Mouse (Mus musculus) heart, postnatal 25 days (tissue): ENCODE data around the gene Pparg. TPM values are rescaled to one million over a fixed set of nuclear protein-coding genes. Genes with fewer than 3 reads are reported as not detected.
A peak's percentile ranks its signal among the peaks of the same experiment; 100 is the strongest.

ENCODE experiments used
- DNase-seq: peaks from one replicate; pipeline ENCODE4 v3.0.0; 2022; ENCODE audit warnings: low spot score
- intact Hi-C: fragments of 180-260 bp; cut with DNase I; formaldehyde crosslinking; loops from one replicate; pipeline ENCODE4 v1.15.1; 2025
- total RNA-seq, 2 experiments: library from RNA; stranded (reverse); gene quantifications; 2 replicates each; pipeline ENCODE4 v1.2.3; 2021

Pparg gene
- total RNA-seq, 2 experiments from 2014 or later, result 10.9 to 11.1 TPM

DNA sequence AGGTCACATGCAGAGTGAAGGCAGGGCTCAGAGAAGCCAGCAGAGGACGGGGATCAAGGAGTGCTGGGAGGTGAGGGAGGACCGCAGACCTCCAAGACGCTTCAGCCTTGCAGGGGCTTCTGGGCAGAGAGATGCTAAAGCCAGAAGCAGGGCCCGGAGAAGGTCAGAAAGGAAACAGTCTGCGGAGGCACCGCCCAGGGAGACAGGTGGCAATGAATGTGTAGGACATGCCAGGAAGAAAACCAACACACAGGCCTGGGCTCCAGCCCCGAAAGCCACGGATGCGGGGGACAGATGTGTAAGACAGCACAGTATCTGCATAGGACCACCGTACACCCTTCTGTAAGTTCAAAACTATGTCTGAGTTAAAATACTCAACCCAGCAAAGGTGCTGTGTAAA, 139.5 kb downstream of the Pparg start:
- intact Hi-C loops, result no loop called here
- DNase-seq, result no peak

DNA sequence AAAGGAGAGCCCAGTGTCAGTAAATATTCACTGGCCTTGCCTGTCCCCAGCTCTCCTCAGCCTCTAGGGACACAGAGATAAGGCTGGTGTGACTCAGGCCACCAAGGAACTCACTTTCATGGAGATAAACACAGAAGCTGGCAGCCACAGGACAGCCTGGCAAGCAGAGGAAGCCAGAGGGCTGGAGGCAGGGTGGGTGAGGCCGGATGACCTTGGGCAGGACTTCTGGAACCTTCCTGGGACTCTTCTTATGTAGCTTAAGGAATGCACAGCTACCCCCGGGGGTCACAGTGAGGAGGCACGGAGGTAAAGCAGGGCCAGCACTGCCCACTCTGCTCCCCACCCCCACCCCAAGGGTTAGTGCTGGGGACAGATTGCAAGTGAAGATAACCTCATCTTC, 140.4 kb downstream of the Pparg start:
- intact Hi-C loops, result no loop called here
- no peak for DNase-seq

DNA sequence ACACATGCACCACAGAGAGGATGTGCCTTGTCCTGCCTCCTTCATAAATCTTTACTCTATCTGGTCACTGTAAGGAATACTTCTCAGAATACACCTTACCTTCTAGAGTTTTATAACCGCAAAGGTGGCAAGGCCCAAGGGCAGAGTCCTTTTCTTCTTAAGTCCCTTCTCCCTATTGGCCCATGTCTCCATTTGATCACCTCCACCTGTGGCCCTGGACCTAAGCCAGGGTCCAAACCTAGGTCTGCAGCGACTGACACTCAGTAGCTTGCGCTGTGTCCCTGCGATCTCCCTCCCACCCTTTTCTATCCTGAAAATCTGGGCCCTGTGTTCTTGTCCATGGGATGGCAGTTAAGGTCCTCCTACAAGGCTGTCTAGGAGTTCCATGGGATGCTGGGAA, 142.3 kb downstream of the Pparg start:
- intact Hi-C loops, result no loop called here
- DNase-seq, result no peak

DNA sequence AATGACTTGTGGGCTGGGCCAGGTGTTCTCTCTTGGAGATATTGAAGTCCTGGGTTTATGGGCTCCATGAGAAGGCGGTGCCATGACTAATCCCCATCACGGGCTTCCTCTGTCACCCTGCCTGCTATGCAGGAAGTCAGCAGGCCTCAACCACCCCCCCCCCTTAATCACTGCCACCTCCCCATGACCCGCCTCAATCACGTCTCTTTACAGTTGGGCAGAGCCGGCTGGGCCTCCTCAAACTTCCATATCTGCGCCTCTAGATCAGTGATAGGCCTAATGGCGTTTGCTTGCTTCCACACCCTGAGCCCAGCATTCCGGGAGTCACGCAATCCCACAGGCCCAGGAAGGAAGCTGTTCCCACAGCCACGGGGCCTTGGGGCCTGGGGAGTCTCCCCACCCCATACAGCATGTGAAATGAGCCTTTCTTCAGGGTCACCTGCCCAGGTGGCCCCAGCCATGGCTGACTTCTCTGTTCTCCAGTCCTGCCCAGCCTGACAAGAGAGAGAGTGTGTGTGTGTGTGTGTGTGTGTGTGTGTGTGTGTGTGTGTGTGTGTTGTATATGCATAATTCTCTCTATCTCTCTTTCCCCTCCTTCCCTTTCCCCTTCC, 142.9 kb downstream of the Pparg start:
- intact Hi-C loops, result no loop called here

DNA sequence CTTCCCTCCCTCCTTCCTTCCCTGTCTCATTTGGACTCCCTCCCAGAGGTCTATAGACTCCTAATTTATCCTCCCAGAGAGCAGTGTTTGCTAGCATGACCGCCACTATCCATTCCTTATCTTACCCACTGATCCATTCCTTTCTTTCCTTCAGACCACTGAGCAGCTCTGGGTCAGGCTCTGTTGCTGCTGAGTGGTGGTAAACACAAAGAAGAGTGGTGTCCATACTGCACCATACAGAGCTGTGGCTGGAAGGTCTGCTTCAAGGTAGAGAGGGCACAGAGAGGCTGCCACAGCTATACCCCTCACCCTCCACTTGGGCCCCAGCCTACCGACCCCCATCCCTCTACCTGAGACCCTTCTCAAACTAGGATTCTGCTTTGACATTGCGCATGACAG, 143.4 kb downstream of the Pparg start:
- no peak for DNase-seq
- intact Hi-C loops, result no loop called here

More for the DNA sequence above, 142.9 kb downstream of the Pparg start:
- no peak for DNase-seq

DNA sequence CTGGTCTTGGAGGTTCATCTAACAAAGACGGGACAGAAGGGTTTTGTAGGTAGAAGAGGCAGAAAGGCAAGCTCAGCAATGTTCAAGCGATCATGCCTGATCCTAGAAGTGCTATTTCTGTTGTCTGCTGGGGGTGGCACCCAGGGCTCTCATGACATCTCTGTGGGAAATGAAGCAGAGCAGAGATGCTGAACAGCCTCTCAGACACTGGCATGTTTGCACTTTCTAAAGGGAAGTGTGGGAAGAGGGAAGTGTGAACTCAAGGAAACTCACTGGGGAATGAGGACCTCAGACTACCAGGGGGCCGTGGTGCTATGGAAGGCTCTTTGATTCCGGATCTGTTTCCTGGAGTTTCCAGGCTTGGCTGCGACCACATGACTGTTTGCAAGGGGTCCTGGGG, 144.2 kb downstream of the Pparg start:
- intact Hi-C loops, result no loop called here
- DNase-seq, result no peak

DNA sequence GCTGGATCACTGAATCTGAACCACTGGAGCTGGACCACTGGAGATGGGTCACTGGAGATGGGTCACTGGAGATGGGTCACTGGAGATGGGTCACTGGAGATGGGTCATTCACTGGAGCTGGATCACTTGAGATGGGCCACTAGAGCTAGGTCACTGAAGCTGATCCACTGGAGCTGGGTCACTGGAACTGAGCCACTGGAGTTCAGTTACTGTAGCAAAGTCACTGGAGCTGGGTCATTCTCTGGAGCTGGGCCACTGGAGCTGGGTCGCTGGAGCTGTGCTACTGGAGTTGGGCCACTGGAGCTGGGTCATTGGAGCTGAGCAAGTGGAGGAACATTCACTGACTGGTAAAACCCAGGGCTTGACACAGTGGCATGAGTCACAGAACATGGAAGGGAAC, 145.7 kb downstream of the Pparg start:
- intact Hi-C loops, result no loop called here
- DNase-seq, result no peak

DNA sequence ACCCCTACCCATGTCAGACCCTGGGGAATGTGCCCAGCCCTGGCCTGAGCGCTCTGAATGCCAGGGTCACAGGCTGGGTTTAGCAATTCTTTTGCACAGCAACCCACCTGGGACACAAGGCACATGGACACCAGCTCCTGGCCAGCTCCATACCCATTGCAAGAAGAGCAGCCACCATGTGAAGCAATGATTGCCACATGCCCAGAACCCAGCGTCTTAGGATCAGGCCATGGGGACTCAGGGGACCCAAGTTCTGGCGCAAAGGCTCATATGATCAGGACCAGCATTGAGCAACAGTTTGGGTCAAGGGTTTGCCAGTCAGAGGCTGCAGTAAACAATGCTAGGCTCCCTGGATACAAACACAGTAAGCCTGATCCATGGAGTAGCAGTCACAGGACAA, 150.7 kb downstream of the Pparg start:
- no peak for DNase-seq
- intact Hi-C loops, result no loop called here

DNA sequence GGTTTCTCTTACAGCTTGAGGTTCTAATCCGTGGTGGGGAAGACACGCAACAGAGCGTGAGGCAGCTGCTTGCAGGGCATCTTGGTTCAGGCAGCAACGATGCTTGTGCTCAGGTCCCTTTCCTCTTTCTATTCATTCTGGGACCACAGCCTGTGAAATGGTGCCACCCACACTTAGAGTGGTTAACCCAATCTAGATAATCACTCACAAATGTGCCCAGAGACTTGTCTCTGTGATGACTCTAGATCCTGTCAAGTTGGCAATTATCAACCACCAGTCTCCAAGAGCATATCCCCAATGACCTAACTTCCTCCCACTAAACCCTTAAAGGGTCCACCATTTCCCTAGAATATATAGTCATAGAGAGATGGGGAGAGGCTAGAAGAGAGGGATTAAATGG, 152.5 kb downstream of the Pparg start:
- intact Hi-C loops, result no loop called here
- DNase-seq, result no peak

DNA sequence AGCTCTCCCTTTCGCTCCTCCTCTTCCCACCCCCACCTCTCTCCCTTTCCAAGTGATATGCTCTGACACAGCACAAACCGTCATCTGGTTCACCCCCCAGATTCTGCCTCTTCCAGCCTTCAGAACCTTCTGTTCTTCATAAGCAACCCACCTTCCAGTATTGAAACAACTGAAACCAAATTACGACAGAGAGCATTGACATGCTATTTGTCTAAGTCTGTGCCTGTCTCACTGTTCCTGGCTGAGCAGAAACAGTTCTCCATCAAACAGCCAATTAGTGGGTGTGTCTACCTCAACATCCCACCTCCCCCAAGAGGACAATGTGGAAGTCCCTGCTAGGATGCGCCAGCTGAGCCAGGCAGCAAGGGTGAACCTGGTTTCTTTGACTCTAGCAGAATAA, 157.2 kb downstream of the Pparg start:
- no peak for DNase-seq
- intact Hi-C loops, result no loop called here

DNA sequence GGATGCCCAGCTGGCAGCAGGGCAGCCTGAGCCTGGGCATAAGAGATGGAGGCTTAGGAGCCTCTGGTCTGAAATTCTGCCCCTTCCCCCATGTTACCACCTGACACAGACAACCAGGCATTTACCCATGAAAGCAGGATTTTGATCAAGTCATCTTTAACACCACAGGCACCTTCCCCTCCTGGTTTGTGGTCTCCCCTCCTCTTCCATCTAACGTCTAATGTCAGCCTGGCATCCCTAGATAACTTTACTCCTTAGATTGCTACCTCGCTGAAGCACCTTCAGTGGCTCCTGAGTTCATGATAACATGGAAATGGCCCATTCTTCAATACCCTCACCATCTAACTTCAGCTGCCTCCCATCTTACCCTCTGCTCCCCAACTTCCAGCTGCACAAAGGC, 157.6 kb downstream of the Pparg start:
- intact Hi-C loops, result no loop called here
- no peak for DNase-seq

DNA sequence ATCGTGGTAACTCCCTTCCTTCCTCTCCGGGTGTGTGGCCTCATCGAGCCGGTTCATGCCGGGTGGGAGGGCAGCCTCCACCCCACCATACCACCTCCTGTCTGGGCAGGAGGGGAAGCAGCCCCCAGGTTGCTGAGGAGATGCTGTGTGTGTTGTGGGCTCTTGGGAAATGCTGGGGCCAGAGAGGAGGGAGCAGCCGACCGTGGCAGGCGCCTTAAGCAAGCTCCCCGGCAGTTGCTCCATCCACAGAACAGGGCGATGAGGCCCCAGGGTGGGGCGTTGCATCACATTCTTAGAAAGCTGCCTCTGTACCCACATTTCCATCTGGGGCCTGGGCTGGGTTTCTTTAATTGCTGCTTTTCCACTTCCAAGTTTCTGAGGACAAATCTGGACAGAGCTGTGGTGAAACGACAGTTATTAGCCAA, 158.5 kb downstream of the Pparg start:
- intact Hi-C loops, result no loop called here
- DNase-seq, result peak; percentile 23

DNA sequence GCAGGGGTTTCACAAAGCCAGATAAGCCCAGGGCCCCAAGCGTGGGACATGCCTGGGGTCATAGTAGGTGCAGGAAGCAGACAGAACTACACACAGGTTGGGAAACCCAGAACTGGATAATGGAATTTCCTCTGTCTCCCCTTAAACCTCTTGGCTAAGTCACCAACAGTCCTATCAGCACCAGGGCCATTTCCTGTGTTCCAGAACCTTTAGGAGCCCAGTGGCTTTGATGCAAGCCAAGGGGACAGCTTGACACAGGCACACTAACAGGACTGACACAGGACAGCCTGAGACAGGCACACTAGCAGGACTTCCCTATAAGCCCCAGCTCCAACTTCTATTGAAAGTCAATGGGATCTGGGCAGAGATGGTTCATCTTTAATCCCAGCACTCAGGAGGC, 161.2 kb downstream of the Pparg start:
- intact Hi-C loops, result no loop called here
- no peak for DNase-seq

DNA sequence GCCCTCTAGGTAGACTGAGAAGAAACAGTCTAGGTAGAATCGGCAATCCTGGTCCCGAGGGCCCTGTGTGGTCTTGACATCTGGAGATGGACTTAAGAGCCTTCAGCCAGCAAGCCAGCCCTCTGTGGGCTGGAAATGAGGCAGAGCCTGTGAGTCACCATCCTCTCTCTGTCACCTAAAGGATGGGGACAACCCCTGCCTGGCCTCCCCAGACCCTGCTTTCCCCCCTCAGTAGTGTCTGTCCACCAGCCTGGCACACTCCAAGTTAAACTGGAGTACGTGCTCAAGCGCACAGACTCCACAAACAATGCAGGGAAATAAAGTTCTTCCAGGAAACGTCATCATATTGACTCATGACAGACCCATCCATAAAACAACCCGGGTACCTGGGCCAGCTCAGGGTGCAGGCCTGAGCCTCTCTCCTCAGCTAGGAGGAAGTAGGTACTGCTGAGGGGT, 162.0 kb downstream of the Pparg start:
- no peak for DNase-seq
- intact Hi-C loops, result no loop called here

DNA sequence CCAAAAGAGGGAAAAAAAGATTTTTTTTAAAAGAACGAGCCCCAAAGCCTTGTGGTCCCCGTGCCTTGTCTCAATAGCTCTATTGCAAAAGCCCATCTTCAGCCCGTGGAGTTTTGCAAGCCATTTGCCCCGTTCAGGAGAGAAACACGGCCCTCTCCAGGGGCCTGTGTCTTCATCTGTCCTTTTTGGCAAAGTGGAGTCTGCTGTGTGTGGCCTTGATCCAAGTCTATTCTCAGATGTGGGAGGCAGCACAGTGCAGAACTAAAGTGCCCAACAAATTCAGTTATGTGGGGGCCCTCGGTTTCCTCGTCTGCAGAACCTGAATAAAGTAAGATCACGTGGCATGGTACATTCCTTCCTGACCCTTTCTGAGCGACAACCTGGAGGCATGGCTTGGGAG, 162.4 kb downstream of the Pparg start:
- peak; percentile 31 for DNase-seq
- intact Hi-C loops, result no loop called here

DNA sequence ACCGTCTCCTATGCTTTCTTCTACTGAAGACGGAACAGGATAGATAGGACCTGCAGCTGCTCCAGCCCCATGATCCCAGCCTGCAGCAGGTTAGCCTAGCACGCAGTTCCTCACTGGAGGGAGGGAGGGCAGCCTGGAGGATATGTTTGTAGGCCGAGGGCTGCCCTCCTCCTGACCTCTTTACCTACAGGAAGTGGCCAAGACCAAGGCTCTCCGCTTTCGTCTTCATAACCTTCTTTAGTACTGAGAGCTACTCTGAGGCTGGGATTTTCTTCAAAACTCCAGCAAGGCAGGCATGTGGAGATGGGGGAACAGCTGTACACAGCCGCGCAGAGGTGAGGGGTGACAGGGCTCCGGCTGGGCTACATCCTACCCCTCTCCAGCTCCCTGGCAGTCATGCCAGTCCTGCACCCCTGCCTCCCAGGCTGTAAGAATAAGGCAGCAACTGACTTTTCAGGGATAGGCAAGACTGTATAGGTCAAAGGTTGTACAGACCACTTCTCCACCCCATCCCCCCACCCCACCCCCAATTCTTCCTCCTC, 163.8 kb downstream of the Pparg start:
- intact Hi-C loops, result no loop called here

DNA sequence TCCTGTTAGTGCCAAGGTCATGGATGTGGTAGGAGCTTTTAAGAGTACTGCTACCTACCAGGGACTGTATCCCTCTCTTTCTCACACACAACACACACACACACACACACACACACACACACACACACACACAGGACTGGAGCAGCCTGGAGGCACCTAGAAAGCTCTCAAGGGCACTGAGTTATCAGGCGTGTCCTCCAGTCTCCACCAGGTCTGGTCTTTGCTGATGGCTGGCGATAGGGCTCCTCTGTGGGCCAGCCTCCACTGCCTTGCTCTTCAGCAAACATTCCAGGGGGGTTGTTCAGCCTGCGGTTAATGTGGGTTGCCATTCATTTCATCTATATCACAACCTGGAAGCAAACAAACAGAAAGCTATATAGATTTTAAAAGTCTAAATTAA, 166.7 kb downstream of the Pparg start:
- no peak for DNase-seq
- intact Hi-C loops, result loop anchor here (5.0 kb wide), 1 partner anchor 90 kb away; no protein-coding TSS in a partner anchor

More for the DNA sequence above, 163.8 kb downstream of the Pparg start:
- no peak for DNase-seq

DNA sequence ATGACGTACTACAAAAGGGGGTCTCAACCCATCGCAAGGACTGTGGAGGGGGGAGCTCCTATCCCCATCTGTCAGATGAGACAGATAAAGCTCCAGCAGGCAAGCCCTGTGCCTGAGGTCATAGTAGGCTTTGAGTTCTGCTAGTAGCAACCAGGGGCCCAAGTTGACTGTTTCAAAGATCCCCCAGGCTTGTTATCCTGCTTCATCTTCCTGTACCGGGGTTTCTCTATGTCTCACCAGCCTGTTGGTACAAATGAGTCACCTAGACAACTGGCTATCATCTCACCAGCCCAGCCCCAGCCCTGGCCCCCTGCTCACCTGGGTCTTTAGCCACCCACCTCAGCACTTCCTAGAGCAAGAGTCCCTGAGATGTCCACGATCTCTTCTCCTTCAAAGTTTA, 167.6 kb downstream of the Pparg start:
- no peak for DNase-seq
- intact Hi-C loops, result loop anchor here (5.0 kb wide), 1 partner anchor 91 kb away; no protein-coding TSS in a partner anchor

DNA sequence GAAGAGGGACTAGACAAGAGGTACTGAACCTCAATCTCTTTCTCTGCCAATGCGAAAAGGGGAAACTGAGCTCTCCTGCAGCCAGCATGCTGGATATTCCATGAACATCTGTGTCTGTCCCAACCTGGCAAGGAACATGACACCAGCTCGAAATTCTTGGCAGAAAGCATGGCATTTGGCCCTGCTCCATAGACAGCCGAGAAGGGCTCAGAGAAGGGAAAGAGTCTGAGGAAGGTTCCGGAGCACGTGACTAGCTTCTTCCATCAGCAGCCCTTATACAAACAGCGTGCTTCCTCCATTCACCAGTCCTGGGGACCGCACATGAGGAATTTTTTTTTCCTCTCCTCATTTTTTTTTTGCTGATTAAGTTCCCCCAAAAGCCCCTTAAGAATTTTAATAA, 173.9 kb downstream of the Pparg start:
- intact Hi-C loops, result loop anchor here (5.0 kb wide), 1 partner anchor 172 kb away; the partner anchor contains the start of gene Pparg
- DNase-seq, result no peak

DNA sequence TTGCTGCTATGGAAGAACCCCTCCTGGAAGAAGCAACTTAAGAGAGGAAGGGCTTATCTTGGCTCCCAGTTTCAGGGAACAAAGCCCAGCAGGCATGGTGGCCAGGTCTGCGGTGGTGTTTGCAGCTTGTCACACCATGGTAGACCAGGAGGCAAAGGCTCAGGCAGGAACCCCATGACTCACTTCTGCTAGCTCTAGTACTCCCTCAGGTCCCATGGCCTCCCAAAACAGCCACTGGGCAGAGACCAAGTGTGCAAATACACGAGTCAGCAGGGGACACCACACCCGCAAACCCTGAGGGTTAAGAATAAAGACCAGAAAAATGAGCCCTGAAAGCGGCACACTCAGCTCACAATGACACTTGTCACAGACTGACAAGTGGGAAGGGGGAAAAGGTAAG, 175.4 kb downstream of the Pparg start:
- no peak for DNase-seq
- intact Hi-C loops, result loop anchor here (5.0 kb wide), 1 partner anchor 174 kb away; the partner anchor contains the start of gene Pparg

DNA sequence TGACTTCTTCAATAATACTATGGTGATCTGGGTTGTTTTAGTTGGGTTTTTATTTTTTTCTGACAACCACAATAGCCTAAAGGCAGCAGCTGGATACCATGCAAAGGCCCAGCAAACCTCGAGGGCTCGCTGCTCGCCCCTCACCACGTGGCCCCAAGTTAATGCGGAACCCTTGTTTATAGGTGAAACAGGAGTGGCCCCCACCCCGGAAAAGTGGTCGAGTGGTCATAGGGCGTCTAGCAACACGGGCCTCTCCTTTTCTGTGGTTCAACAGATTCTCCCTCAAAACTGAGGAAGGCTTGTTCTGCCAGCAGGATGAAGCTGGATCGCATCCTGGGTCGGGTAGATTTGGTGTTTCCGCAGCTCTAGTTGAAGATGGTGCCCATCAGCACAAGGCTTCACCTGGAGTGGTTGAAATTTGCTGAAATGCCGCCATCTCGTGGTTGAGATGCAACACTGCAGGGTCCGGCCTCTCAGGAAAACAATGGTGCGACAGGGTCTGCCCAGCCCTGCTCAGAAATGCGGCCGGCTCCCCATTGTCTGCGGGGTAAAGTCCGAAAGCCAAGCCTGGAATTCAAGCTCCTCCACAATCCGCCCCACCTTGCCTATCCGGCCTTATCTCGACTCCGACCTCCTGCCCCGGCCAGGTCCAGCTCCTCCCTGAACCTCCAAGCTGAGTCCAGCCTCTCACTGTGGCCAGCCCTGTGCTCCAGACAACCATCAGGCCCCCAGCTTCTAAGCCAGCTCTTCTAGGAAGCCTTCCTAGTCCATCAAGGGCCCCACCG, 178.1 kb downstream of the Pparg start:
- intact Hi-C loops, result loop anchor here (1.0 to 5.0 kb wide), 4 partner anchors 177 to 364 kb away; partner anchors contain the start of genes Gm17482 and Pparg
- peak; percentile 60 for DNase-seq
